Mouse (Mus musculus): ENCODE measurements around the gene Zfand4.

GRCm38 (mm10) chr6:116370216-116370976 is 106.4 kb downstream of the Zfand4 start:
- TF ChIP-seq CTCF (IDR thresholded peaks at IDR 0.05) = no peak
- TF ChIP-seq EP300 (IDR thresholded peaks at IDR 0.05) = no peak

All from lung, postnatal 0 days (tissue).